Mouse (Mus musculus): ENCODE data around the gene Prss36.

Prss36 gene

DNA sequence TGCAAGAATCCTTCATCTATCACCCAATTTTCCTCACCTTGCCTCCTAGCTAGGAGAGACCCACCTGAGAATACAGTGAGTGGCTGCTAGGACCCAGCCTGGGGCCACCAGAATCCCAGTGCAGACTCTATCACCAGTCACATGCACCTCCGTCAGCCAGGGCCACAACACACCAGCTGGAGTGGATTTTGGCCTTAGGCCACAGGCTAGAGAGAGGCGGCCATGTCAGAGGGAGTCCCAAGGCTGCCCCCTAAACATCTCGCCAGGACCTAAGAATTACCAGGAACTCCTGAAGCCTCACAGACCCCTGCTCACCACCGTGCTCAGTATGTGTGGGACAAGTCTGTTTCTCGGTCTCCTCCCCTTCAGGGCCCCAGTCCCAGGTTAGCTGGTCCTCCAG is 12.4 kb downstream of the Prss36 start:
- DNase-seq = no peak

DNA sequence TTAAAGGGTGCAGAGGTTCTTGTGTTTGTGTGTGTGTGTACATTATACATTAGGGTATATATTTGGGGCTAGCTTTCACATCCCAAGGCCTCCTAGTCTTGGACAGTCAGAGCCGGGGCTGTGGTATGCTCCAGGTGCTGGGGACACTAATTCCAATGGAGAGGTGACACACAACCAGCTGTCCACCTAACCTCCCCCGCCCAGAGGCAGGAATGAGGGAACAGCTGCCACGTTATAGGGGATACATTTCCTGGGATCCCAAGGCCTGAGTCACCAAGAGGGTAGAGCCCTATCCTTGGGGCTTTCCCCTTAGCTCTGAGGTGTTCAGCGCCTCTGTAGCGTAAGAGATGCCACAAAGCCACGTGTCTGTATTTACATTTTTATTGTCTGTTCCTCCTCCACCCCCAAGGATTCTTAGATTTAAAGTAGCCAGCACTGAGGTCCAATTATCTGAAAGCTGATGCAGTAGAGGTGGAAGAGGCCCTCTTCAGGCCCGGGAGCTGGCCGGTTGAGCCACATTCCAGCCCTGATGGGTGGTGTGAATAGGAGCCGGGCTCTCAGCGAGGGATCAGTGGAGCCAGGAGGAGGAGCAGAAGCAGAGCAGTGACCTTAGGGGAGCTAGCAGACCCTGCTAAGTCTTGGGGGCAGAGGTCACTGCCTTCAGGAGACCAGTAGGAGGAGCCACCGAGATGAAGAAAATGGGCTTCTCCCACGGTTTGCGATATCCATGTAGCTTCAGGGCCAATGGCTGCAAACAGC is 14.1 kb downstream of the Prss36 start:
- peak; percentile 19 for DNase-seq

DNA sequence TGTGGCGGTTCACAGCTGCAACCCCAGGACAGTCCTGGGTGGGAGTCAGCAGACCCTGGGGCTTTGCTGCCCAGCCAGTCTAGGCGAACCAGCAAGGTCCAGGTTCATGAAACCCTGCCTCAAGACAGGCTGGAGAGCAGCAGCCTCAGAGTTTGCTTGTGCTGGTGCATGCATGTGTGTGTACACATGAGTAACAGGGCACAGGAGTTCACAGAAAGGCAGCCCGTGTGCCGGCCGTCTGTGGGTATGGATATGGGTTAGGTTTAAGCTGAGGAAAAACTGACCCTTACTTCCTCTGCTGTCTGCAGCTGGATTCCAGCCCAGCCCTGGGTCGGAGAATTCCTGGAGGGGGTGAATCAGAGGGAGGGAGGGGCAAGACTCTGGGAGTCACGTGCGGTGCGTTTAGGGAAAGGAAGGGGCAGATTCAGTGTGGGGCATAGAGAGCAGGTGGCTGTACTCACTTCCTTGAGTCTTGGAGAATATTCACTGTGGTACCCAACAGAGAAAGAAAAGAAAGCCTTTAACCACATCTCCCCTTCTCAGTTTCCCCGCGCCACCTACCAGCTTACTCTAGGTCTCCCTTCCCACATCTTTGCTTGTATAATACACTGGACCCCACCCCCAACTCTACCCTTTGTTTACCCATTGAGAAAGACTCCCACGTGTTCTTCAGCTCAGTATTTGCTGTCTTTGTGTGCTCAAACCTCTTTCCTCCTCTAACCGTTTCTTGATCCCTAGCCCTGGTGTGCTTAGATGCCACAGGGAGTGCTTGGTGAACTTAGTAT is 15.0 kb downstream of the Prss36 start:
- peak; percentile 10 for DNase-seq

DNA sequence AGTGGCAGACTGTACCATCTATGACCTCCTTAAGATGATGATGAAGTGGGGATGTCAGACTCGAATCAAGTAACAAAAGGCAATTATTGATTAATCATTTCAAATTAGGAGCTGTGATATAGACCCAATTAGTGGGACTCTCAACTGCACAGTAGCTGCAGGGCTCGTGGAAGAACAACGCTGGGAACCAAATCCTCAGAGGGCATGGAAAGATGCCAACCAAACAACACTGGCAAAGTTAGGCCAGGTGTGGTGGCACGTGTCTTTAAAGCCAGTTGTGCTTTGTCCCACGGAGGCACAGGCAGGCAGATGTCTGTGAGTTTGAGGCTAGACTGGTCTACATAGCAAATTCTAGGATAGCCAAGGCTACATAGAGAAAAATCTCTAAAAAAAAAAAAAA is 15.9 kb downstream of the Prss36 start:
- peak; percentile 4 for DNase-seq

DNA sequence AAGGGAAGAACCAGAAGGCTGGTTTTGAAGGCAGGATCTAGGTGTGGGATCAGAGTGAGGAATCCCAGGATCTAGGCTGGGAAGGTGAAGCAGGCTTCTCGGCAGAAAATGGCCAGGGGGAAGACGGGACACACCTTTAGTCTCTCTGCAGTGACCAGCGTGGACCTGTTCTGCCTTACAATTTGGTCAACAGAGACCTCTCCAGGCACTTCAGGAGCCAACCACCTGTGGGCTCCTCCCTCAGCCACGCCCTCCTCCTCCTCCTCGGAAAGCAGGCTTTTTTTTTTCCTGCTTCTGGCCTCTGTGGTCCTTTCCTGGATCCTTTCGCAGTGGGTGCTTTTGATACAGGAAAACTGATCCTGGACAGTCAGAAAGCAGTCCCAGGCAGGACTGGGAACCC is 16.6 kb downstream of the Prss36 start, which contains the start of gene Prss8:
Gene Prss8 (minus strand): TSS at position 182 of the 400 bp plus-strand sequence.
- peak; percentile 17 for DNase-seq

DNA sequence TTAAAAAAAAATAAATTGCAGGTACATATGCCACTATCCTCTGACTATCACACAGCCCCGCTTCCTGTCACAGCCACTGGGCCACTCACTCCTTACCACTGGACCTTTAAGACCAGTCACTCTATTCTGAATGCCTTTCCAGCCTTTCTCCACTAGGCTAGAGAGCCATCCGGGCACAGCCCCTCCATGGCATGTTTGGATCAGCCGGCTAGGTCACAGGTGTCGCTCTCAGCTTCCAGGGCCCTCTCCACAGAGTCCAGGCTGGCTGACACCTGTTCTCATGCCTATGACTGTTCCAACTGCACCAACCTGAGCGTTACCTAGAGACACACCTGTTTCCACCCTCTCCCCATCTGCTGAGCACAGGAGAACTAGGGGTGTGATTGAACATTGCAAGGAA is 17.9 kb downstream of the Prss36 start:
- peak; percentile 48 for DNase-seq

DNA sequence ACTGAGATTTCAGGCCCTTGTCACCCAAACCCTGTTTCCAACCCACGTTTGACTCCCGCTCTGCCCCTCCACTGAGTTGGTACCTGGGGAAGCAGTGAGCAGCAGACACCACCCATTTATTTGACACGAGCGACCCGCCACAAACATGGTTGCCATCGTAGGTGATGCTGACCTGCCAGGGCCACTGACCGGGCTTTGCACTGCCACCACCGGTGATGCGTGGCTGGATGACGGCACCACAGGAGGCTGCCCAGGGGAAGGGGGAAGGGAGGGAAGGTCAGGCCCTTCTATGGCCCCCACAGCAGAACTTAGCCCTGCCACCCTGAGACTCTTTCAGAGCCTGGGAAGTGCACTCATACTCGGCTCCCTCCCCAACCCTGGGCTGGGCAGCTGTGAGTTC is 18.8 kb downstream of the Prss36 start:
- peak; percentile 23 for DNase-seq

DNA sequence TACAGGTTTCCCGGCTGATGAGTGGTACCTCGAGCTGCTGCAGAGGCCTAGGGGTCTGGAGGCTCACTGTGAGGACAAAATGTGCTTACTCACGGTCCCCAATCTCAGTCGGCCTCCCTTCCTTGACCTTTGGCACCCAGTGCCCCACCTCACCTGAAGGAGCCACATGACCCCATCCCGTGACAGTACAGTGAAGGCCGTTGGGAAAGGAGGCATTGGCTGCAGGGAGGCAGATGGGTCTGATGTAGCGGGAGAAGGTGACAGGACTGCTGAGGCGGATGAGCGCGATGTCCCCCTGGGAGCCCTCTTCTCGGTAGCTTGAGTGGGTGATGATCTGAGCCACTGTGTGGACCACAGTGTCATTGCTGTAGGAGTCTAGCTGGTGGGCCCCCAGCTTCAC is 19.7 kb downstream of the Prss36 start:
- no peak for DNase-seq

DNA sequence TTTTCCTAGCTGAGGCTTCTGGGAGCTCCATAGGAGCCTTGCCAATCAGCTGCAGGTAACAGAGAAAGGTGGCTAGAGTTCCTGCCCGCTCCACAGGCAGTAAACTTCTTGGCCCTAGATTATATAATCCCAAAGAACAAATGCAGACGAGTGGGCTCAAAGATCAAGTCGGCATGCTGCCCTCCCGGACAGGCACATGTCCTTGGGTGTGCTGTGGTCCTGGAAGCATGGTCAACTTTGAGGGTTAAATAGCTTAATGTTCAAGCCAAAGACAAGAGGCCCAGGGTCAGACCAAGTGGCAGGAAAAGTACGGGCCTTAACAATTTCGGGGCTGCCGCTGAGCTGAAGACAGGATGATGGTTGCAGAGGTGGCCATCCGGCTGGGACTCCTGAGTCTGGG is 20.5 kb downstream of the Prss36 start:
- no peak for DNase-seq

DNA sequence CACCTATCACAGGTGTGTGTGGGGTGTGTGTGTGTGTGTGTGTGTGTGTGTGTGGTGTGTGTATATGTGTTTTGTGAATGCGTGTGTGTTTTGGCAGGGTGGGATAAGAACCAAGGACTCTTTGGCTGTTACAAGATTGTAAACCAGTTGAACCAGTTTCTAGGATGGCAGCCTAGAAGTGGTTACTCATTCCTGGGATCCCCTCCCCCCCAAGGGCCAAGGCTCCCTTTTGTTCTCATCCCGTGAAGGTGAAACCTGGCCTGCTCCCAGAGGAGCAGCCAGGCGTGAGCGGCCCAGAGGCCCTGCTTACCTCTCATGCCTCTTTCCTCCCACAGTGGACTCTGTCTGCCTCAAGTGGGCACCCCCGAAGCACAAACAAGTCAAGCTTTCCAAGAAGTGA is 21.3 kb downstream of the Prss36 start:
- DNase-seq = no peak

DNA sequence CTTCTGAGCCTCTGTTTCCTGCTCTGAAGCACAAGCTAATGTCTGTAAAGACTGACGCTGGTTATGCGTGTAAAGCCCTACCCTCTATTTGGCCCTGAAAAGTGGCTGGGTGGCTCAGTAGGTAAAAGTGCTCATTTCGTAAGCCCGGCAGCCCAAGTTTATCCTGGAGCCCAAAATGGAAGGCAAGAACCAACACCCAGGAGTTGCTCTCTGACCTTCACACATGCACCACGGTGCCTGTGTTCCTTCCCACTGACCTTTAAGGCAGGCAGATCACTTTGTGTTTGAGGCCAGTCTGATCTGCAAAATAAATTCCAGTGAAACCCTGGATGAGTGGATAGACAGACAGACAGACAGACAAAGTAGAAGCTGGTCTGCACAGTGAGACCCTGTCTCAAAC is 22.8 kb downstream of the Prss36 start:
- DNase-seq = no peak

DNA sequence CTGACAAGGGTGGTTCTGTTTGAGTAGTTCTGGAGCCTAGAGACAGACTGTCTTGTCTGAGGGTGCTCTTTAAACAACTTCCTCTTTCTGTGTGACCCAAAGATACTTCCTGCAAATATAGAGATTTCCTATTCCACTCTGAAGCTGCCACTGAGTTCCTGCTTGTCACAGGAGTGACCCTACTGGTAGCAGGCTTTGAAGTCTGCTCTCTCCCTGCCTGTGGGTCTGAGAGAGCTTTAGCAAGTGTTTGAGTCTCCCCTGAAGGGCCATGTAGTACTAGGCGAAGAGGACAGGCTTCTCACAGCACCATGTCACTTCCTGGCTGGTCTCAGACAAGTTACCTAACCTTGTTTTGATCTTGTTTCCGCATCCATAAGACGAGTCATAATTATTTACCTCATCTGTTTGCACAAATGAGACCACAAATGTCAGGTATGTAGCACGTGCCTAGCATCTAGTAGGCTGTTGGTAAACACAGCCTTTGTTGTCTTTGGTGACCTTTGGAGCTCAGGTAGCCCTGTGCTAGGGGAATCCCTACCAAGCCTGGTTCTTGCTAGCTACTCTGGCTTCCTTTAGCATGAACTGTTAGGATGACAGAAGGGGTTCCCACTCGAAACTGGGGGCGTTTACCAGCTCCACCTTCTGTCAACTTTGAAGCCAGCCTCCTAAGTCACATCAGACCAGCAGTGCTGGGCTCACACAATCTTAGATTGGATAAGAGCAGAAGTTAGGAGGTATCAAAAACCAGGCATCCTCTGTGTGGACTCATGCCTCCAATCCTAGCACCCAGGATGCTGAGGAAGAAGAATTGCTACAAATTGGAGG is 23.9 kb downstream of the Prss36 start:
- DNase-seq = no peak

DNA sequence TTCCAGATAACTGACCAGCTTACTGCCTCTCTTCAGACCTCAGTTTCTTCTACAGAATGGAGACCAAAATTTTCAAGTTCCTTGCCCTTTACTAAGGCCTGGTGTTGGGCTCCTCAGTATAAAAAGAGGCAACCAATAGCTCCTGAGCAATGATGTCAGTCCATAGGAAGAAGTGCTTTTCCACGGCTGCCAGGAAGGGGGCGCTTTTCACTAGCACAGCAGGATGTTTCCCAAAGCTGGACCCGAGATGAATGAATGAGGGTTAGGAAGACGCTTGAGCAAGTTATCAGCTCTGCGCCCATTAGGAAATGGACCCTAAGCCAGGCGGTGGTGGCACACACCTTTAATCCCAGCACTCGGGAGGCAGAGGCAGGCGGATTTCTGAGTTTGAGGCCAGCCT is 25.0 kb downstream of the Prss36 start:
- DNase-seq = no peak

DNA sequence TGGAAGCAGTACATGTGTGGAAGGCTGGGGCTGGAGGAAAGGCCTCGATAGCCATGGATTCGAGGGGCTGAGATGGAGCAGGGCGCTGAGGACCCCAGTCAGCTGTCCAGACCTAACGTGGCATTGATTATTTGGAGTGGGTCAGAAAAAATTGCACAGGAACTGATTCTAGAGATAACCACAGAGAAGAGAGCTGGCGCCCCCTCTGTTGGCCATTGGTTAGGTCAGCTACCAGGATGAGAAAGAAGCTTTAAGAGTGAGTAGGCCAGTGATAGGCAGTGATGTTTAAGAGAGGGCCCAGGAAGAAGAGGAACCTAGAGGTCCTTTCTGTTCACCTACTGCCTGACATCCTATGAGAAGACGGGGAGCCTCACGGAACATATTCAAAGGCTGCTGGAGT is 27.2 kb downstream of the Prss36 start:
- no peak for DNase-seq

DNA sequence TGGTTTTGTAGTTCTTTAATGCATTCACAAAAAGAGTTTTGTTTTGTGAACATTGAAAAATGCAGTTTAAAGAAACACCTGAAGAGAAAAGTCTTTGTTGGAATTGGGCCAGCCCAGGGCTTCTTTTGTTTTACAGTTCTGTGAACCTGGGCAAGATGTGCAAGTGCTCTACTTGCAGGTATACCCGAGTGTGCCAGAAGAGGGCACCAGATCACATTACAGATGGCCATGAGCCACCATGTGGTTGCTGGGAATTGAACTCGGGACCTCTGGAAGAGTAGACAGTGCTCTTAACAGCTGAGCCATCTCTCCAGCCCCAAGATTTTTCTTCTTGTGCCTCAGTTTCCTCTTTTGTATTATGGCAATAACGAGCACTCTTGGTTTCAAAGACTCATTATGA is 28.3 kb downstream of the Prss36 start:
- peak; percentile 41 for DNase-seq

DNA sequence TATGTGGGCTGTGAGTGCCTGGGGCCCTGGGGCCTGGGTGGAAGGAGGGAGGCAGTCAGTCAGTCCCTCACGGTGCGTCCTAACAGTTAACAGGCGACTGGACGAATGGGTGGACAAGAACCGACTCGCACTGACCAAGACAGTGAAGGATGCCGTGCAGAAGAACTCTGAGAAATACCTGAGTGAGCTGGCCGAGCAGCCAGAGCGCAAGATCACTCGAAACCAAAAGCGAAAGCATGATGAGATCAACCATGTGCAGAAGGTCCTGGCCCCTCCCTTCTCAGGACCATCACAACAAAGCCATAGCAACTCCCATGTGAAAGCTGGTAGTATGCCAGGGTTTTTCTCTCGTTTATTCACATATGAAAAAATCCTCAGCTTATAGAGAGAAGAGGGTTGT is 31.2 kb downstream of the Prss36 start:
- peak; percentile 17 for DNase-seq

DNA sequence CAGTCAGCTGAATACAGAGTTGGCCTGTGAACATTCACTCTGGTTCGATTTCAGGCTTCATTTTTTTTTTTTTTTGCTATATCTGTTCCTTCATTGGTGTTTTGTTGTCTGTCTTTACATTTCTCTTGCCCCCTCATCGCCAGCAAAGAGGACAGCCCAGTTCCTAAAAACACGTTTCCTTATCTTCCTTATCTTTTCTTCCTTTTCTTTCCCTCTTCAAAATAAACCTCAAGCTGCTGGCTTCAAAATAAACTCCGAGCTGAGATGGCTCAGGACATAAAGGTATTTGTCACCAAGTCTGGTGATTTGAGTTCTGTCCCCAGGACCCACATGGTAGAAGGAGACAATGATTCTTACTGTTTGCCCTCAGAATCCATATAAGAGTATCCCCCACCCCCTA is 33.6 kb downstream of the Prss36 start:
- DNase-seq = no peak

DNA sequence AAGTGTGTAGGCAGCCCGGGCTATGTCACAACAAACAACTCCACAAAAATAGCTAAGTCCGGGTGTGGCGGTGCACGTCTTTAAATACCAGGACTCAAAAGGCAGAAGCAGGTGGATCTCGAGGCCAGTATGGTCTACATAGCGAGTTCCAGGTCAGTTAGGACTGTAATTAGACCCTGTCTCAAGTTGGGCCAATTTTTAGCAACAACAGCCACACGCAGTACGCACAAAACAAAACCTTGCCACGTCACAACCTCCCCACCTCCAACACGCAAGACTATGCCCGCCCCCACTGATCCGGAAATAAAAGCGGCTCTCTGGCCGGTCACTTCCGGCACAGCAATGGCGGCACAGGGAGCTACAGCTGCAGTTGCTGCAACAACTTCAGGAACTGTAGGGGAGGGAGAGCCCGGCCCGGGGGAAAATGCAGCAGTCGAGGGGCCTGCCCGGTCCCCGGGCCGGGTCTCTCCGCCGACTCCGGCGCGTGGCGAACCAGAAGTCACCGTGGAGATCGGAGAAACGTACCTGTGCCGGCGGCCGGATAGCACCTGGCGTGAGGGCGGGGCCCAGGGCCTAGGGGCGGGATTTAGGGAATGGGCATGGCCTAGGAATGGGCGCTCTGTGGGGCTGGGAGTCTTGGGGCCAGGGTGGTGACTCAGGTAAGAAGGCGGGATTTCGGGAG is 34.2 kb downstream of the Prss36 start, which contains the start of gene Kat8:
Gene Kat8 (plus strand): TSS at position 327 of the 682 bp plus-strand sequence.
- DNase-seq = peak; percentile 90

DNA sequence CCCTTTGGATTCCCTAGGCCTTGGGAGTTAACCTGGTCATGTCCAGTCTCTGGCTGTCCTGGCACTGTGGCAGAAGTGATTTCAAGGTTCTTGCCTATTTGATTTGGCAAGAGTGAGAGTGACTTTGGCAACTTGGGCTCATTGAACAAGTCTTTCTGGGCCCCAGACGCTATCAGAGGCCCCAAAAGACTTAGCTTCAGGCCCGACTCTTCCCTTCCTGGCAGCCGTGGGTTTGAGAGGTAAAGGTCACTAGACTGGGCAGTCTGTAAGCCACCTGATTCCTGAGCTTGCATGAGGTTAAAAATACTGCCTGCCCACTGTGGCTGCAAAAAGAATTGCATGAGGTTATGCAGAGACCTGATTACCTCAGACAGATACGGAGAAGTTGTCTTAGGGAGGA is 37.9 kb downstream of the Prss36 start:
- no peak for DNase-seq

DNA sequence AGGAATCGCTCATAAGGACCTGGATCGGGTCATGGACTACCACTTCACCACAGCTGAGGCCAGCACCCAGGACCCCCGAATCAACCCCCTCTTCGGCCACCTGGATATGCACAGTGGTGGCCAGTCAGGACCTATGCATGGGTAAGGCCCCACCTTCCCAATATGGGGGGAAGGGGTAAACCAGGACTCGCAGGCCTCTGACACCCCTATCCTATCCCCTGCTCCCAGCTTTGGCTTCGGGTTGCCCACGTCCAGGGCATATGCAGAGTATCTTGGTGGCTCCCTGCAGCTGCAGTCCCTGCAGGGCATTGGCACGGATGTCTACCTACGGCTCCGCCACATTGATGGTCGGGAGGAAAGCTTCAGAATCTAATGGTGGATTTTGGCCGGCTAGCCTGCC is 38.6 kb downstream of the Prss36 start:
- DNase-seq = peak; percentile 53

DNA sequence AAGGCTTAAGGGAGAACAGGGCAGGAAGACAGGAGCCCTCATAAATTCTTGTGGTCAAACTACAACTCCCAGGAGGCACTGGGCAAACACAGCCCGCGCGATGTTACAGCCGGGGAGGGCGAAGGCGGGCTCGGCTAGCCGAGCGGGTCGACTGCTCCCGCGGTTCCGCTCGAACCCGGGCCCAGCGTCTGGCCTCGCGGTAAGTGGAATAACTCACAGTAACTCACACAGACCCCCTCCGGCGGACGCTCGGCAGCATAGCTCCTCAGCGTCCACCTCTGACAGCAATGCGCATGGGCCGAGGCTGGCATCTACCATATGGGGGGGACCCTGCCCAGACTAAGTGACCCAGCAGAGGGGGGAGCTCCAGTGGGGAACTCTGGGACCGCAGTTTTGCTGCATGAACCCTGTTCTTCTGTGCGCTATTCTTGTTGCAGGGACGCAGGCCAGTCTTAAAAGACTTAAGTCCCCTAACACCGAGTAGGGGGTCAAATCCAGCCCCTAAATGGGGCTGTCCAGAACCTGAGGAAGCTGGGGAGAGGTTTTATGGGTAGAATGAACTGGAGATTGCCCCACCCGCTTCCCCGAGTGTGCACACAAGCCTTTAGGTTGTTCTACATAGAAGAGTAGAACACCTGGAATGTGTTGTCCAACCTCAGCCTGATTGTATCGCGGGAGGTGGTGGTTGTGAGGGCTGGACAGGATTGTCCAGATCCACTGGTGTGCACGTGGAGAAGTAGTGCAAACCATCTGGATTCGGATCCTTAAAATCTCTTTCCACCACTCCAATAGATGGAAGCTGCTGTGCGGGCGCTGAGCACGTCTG is 42.3 kb downstream of the Prss36 start, which contains the start of gene Bckdk:
Gene Bckdk (plus strand): TSS at position 112 of the 826 bp plus-strand sequence.
- peak; percentile 85 for DNase-seq

DNA sequence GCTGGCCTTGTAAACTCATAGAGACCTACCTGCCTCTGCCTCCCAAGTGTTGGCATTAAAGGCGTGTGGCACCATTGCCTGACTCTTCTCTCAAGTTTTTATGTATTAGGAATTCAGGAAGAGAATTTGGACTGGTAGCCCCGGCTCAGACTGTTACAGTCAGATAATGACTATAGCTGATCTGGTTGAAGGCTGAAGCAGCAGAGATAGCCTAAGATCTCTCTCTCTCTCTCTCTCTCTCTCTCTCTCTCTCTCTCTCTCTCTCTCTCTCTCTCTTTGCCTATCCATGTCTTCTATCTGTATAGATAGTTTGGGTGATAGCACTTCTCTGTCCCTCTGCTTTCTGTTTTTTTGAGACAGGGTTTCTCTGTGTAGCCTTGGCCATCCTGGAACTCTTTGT is 44.8 kb downstream of the Prss36 start:
- DNase-seq = no peak

Data from cerebellum, adult 9-11 months (tissue).